Mouse (Mus musculus) forebrain, postnatal 0 days (tissue): Measurements from ENCODE around the gene Mrpl36. TPM values are rescaled to one million over a fixed set of nuclear protein-coding genes. Genes with fewer than 3 reads are reported as not detected.

Experiments used
- ATAC-seq: fragments of 200-750 bp; cut with Nextera tagmentation; 2 replicates; pipeline ENCODE4 v1.8.0; 2017; ENCODE audit warnings: mild to moderate bottlenecking, moderate library complexity
- DNase-seq: peaks from one replicate; pipeline ENCODE4 v3.0.0-alpha.2; 2015
- H3K27ac ChIP-seq: fragments of 300-500 bp; sonication (generic); 2 replicates; pipeline ENCODE4 v1.5.1; 2014; ENCODE audit warnings: low read depth, mild to moderate bottlenecking, antibody characterized with exemption, low read length, moderate library complexity, mixed read lengths
- H3K27me3 ChIP-seq: fragments of 300-500 bp; sonication (generic); 2 replicates; pipeline ENCODE4 v1.6.1; 2014; ENCODE audit warnings: mild to moderate bottlenecking, low read length, mixed read lengths; ENCODE audit not compliant: insufficient read depth
- H3K36me3 ChIP-seq: fragments of 300-500 bp; sonication (generic); 2 replicates; pipeline ENCODE4 v1.6.1; 2014; ENCODE audit warnings: mild to moderate bottlenecking, moderate library complexity; ENCODE audit not compliant: insufficient read depth
- H3K4me1 ChIP-seq: fragments of 300-500 bp; sonication (generic); 2 replicates; pipeline ENCODE4 v1.6.1; 2014; ENCODE audit warnings: antibody characterized with exemption; ENCODE audit not compliant: insufficient read depth
- H3K4me2 ChIP-seq: fragments of 300-500 bp; sonication (generic); 2 replicates; pipeline ENCODE4 v1.6.1; 2014; ENCODE audit warnings: low read depth, mild to moderate bottlenecking, moderate library complexity
- H3K4me3 ChIP-seq: fragments of 300-500 bp; sonication (generic); 2 replicates; pipeline ENCODE4 v1.5.1; 2014; ENCODE audit warnings: low read depth, low read length, mixed read lengths
- H3K9ac ChIP-seq: fragments of 300-500 bp; sonication (generic); 2 replicates; pipeline ENCODE4 v1.6.1; 2014; ENCODE audit warnings: mild to moderate bottlenecking
- H3K9me3 ChIP-seq: fragments of 300-500 bp; sonication (generic); 2 replicates; pipeline ENCODE4 v1.6.1; 2016; ENCODE audit warnings: low read length
- CTCF ChIP-seq: sonication (generic); IDR thresholded peaks from 2 replicates; pipeline ENCODE4 v1.5.1; 2016; ENCODE audit warnings: antibody characterized with exemption, control low read depth, low read depth
- WGBS: fragments of 180-500 bp; shearing (Covaris S2); extraction: QIAGEN DNeasy Blood & Tissue Kit; methylation state at CpG from one replicate; pipeline ENCODE4 v1.1.7; 2014; 5-methylcytosine and 5-hydroxymethylcytosine counted together
- polyA plus RNA-seq: library from polyadenylated mRNA; unstranded; fragments of >200 nt; fragmentation: Nextera tagmentation; extraction: Ambion mirVana; gene quantifications from 2 replicates; pipeline ENCODE4 v1.2.1, GENCODE M21; 2015
- total RNA-seq: library from RNA; depleted of rRNA; stranded (reverse); fragments of >200 nt; gene quantifications from 2 replicates; pipeline ENCODE4 v1.2.3, GENCODE M21; 2014

Mrpl36 gene
- total and polyA plus RNA-seq, 2 experiments from 2014 or later: 48.3 to 74.3 TPM

- Histone ChIP-seq H3K4me3 (no peak overlapping the region), H3K9me3 (no peaks in the 10 kb centered on the region), H3K27ac (no peak overlapping the region), H3K27me3 (no peaks in the 10 kb centered on the region), H3K4me2 (no peak overlapping the region), H3K9ac (no peak overlapping the region), H3K4me1 (no peaks in the 10 kb centered on the region), H3K36me3 (no peaks in the 10 kb centered on the region)
- 85% methylated on average over 4 of the region's 4 CpGs for WGBS
- DNase-seq: no peak
- TF ChIP-seq CTCF: no peak
- ATAC-seq: no peak
Observed at GRCm38 (mm10) chr13:73346743-73347142, 18.4 kb downstream of the Mrpl36 start.

- Histone ChIP-seq H3K4me3 (no peak overlapping the region), H3K9ac (no peak overlapping the region), H3K27ac (no peak overlapping the region), H3K4me2 (no peak overlapping the region), H3K27me3 (no peaks in the 10 kb centered on the region), H3K9me3 (no peaks in the 10 kb centered on the region), H3K4me1 (no peaks in the 10 kb centered on the region), H3K36me3 (no peaks in the 10 kb centered on the region)
- WGBS: 76% methylated on average over 3 of the region's 3 CpGs
- DNase-seq (no peak), ATAC-seq (no peak)
- TF ChIP-seq CTCF: no peak
Observed at GRCm38 (mm10) chr13:73347171-73347570, 18.9 kb downstream of the Mrpl36 start.

DNA sequence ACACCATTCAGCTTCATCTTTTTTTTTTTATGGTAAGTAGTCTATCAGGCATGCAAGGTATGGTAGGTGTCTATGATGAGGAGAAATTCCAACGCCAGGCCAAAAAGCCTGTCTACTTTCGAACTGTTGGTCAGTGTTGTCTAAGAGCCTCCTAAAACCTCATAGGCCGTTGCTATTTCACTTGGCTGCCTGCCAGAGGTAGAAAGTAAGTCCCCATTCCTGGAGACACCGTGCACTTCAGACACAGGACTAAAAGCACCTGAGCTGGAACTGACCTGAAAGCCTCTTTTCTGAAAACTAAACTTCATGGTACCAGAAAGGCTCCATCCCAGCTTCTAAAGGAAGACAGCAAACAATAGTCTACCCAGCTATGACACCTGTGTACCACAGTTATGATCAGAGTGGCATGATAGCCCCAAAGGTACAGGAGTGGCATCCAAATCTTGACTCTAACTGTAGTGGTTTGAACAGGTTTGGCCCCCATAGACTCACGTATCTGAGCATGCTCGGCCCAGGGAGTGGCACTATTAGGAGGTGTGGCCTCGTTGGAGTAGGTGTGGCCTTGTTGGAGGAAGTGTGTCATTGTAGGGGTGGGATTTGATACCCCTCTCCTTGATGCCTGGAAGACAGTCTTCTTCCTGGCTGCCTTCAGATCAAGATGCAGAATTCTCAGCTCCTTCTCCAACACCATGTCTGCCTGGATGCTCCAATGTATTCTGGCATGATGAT, 19.8 kb downstream of the Mrpl36 start:
- ATAC-seq: no peak
- TF ChIP-seq CTCF: no peak

GRCm38 (mm10) chr13:73350741-73351140, 22.4 kb downstream of the Mrpl36 start:
- Histone ChIP-seq H3K4me3 (no peak overlapping the region), H3K27me3 (no peaks in the 10 kb centered on the region), H3K9me3 (no peaks in the 10 kb centered on the region), H3K4me1 (no peaks in the 10 kb centered on the region), H3K9ac (no peak overlapping the region), H3K27ac (no peak overlapping the region), H3K36me3 (no peaks in the 10 kb centered on the region), H3K4me2 (no peak overlapping the region)
- WGBS: 87% methylated on average over 9 of the region's 9 CpGs
- no peak for TF ChIP-seq CTCF
- DNase-seq (no peak), ATAC-seq (no peak)

More for the DNA sequence above, 19.8 kb downstream of the Mrpl36 start:
- no peak overlapping the region for H3K9ac ChIP-seq
- H3K27ac ChIP-seq: no peak overlapping the region
- no peak overlapping the region for H3K4me3 ChIP-seq
- H3K27me3 ChIP-seq: no peaks in the 10 kb centered on the region
- H3K4me1 ChIP-seq: no peaks in the 10 kb centered on the region
- H3K36me3 ChIP-seq: no peaks in the 10 kb centered on the region
- DNase-seq: no peak
- WGBS: 89% methylated on average over 7 of the region's 7 CpGs
- H3K9me3 ChIP-seq: no peaks in the 10 kb centered on the region
- H3K4me2 ChIP-seq: no peak overlapping the region

GRCm38 (mm10) chr13:73351910-73352309, 23.6 kb downstream of the Mrpl36 start:
- Histone ChIP-seq H3K9me3 (no peaks in the 10 kb centered on the region), H3K27me3 (no peaks in the 10 kb centered on the region), H3K4me3 (no peak overlapping the region), H3K9ac (no peak overlapping the region), H3K4me2 (no peak overlapping the region), H3K4me1 (no peaks in the 10 kb centered on the region), H3K27ac (no peak overlapping the region), H3K36me3 (no peaks in the 10 kb centered on the region)
- DNase-seq: no peak
- TF ChIP-seq CTCF: no peak
- 65% methylated on average over 3 of the region's 3 CpGs for WGBS
- ATAC-seq: no peak

DNA sequence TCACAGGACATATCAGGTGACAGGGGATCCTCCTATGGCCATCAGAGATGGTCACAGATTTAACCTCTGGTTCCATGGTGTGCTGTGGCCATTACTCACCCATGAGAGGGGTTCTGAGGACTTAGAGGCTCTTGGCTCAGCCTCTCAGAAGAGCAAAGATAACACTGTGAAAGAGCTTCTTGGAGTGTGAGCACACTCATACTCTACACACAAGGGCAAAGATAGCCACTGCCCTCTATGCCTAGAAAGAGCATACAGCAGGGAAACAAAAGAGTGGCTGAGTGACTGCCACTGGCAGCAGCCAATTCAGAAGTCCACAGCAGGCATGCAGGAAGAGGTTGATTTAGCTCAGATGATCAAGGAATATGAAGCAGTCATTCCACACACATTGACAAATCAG, 24.2 kb downstream of the Mrpl36 start:
- Histone ChIP-seq H3K4me2 (no peak overlapping the region), H3K36me3 (no peaks in the 10 kb centered on the region), H3K9ac (no peak overlapping the region), H3K27me3 (no peaks in the 10 kb centered on the region), H3K4me3 (no peak overlapping the region), H3K9me3 (no peaks in the 10 kb centered on the region), H3K27ac (no peak overlapping the region), H3K4me1 (no peaks in the 10 kb centered on the region)
- no peak for TF ChIP-seq CTCF
- DNase-seq (no peak), ATAC-seq (no peak)

DNA sequence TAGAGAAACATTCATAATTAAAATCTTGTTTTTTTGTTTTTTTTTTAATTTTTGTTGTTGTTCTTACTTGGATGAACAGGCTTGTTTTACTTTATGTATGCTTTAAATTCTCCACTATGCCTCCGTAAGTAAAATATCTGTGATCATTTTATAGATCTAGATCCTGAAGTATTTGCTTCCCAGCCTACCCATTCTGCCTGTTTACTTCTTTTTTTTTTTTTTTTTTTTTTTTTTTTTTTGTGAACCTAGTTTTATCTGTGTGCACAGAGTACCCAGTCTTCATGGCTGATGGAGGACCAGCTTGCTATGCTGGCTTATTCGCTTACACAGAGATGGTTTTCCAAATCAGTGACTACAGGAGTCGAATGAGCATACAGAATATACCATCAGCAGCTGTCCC, 28.8 kb downstream of the Mrpl36 start:
- Histone ChIP-seq H3K4me3 (no peak overlapping the region), H3K9me3 (no peaks in the 10 kb centered on the region), H3K27me3 (no peaks in the 10 kb centered on the region), H3K27ac (no peak overlapping the region), H3K4me2 (no peak overlapping the region), H3K9ac (no peak overlapping the region), H3K4me1 (no peaks in the 10 kb centered on the region), H3K36me3 (no peaks in the 10 kb centered on the region)
- DNase-seq: no peak
- ATAC-seq: no peak
- 90% methylated on average over 3 of the region's 3 CpGs for WGBS
- TF ChIP-seq CTCF: no peak

- Histone ChIP-seq H3K9me3 (no peaks in the 10 kb centered on the region), H3K36me3 (no peaks in the 10 kb centered on the region), H3K4me3 (no peak overlapping the region), H3K27me3 (no peaks in the 10 kb centered on the region), H3K4me2 (no peak overlapping the region), H3K27ac (no peak overlapping the region), H3K4me1 (no peaks in the 10 kb centered on the region), H3K9ac (no peak overlapping the region)
- ATAC-seq: no peak
- no peak for DNase-seq
- TF ChIP-seq CTCF: no peak
- WGBS: 80% methylated on average over 4 of the region's 4 CpGs
Observed at GRCm38 (mm10) chr13:73373367-73373766, 45.1 kb downstream of the Mrpl36 start.
